Mouse (Mus musculus) left cerebral cortex, adult 2 months (tissue): ENCODE results near the gene Tm9sf2. TPM values are rescaled to one million over a fixed set of nuclear protein-coding genes. Genes with fewer than 3 reads are reported as not detected.

Experiments
- DNase-seq, 2 experiments: peaks; one replicate each; pipeline ENCODE4 v3.0.0; 2021 to 2022; ENCODE audit warnings: low spot score in 2 of 2, mixed read lengths in 1 of 2; ENCODE audit errors: extremely low spot score in 1 of 2
- H3K27ac ChIP-seq: fragments of 200-600 bp; 2 replicates; pipeline ENCODE4 v1.8.1; 2022
- H3K4me3 ChIP-seq: fragments of 200-600 bp; 2 replicates; pipeline ENCODE4 v1.8.1; 2022
- CTCF ChIP-seq: fragments of 200-600 bp; IDR thresholded peaks from 2 replicates; pipeline ENCODE4 v1.8.1; 2022; ENCODE audit warnings: antibody characterized with exemption, mild to moderate bottlenecking, moderate library complexity
- intact Hi-C: fragments of 180-260 bp; cut with DNase I; formaldehyde crosslinking; loops from one replicate; pipeline ENCODE4 v1.15.1; 2025
- total RNA-seq, 2 experiments: library from RNA; stranded (reverse); gene quantifications; 2 replicates each; pipeline ENCODE4 v1.2.3; 2021

Gene Tm9sf2
- total RNA-seq, 2 experiments from 2014 or later, result 105 to 110 TPM

- H3K4me3 ChIP-seq, result peak overlapping the region; percentile 66
Measured at GRCm38 (mm10) chr14:122182220-122182619, 75.4 kb downstream of the Tm9sf2 start.

GRCm38 (mm10) chr14:122183974-122184373, 77.1 kb downstream of the Tm9sf2 start:
- no peak for TF ChIP-seq CTCF
- H3K4me3 ChIP-seq, result no peak overlapping the region
- intact Hi-C loops, result no loop called here
- H3K27ac ChIP-seq, result no peak overlapping the region
- DNase-seq, result no peak

More at GRCm38 (mm10) chr14:122182220-122182619, 75.4 kb downstream of the Tm9sf2 start:
- H3K27ac ChIP-seq, result no peak overlapping the region
- DNase-seq, result no peak
- intact Hi-C loops, result no loop called here
- TF ChIP-seq CTCF, result no peak

DNA sequence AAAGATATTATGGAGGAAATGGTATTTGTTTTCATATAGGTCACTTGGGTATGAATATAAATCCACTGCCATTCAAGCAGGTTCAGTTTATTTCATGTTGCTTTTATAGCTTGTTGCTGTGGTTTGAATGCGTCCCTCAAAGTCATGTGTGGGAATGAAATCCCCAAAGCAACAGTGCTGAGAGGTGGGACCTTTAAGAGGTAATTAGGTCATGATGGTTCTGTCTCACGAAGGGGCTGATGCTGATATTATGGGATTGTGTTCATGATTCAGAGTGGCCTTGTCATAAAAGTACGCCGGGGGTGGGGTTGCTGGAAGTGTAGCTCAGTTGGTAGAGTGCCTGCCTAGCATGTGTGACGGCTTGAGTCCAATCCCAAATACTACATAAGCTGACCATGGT, 81.4 kb downstream of the Tm9sf2 start:
- no peak overlapping the region for H3K27ac ChIP-seq
- TF ChIP-seq CTCF, result no peak

GRCm38 (mm10) chr14:122189901-122190300, 83.1 kb downstream of the Tm9sf2 start:
- no peak for TF ChIP-seq CTCF
- Histone ChIP-seq H3K27ac (no peak overlapping the region), H3K4me3 (no peak overlapping the region)
- DNase-seq, result no peak
- intact Hi-C loops, result loop anchor here (10.0 kb wide), 1 partner anchor 1065 kb away; no protein-coding TSS in a partner anchor

More for the DNA sequence above, 81.4 kb downstream of the Tm9sf2 start:
- H3K4me3 ChIP-seq, result no peak overlapping the region
- intact Hi-C loops, result no loop called here
- DNase-seq, result no peak

GRCm38 (mm10) chr14:122190527-122190926, 83.7 kb downstream of the Tm9sf2 start:
- intact Hi-C loops, result loop anchor here (10.0 kb wide), 1 partner anchor 1064 kb away; no protein-coding TSS in a partner anchor
- DNase-seq, result no peak
- Histone ChIP-seq H3K27ac (no peak overlapping the region), H3K4me3 (no peak overlapping the region)
- TF ChIP-seq CTCF, result no peak

DNA sequence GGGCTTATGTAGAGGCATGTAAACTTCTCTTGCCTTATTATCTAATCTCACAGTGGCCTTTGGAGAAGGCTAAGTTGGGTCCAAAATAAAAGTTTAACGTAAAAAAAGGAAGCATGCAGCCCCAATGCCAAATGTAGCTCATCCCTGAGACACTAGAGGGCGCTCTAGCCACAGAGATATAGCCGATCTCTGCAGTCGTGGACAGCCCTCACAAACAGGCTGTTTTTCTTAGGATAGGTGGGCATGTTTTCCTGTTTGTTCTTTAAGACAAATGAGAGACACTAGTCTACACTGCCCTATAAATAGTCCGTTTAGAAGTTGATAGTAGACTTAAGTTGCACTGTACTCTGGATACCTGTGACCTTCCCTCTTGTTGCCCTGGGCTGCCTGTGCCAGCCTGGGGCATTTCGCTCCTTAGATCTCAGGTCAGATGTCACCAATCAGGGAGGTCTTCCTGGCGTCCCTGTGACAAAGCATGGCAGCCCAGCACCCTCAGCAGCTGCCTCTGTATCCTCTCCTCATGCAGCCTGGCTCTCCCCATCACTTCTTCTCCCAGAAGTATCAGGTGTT, 84.2 kb downstream of the Tm9sf2 start:
- peak; percentile 45 to 72 for DNase-seq
- peak; percentile 92 for TF ChIP-seq CTCF
- no peak overlapping the region for H3K27ac ChIP-seq
- H3K4me3 ChIP-seq, result no peak overlapping the region
- intact Hi-C loops, result loop anchor here (10.0 kb wide), 1 partner anchor 1064 kb away; no protein-coding TSS in a partner anchor

DNA sequence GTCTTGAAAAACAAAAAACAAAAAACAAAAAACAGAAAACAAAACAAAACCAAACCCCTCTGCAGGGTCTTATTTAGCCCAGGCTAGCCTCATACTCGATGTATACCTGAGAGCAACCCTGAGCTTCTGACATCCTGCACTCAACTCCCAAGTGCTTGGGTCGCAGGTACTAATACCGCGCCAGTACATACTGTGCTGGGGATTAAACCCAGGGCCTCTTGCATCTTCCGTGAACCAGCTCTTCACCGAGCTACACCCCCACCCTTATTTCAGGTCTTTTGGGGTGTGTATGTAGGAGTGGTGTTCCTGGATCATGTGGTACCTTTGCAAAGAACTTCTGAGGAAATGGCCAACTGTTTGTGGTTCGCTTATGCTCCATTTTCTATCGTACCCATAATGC, 87.8 kb downstream of the Tm9sf2 start:
- H3K27ac ChIP-seq, result no peak overlapping the region
- intact Hi-C loops, result loop anchor here (10.0 kb wide), 1 partner anchor 1060 kb away; no protein-coding TSS in a partner anchor
- no peak for DNase-seq
- H3K4me3 ChIP-seq, result no peak overlapping the region
- no peak for TF ChIP-seq CTCF

DNA sequence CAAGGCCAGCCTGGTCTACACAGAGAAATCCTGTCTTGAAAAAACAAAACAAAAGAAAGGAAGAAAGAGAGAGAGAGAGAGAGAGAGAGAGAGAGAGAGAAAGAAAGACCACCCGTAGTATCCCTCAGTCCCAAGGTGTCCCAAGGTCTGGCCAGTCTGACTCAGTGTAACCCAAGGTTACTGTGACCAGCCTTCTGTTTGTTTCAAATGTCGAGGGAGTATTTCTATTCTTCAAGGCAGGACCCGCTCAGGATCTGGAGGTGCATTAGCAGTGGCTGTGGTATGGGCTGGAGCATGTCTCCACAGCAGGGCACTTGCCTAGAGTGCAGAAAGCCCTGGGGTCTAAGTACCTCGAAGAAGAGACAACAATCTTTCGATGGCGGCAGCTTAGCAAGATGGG, 90.0 kb downstream of the Tm9sf2 start:
- Histone ChIP-seq H3K27ac (no peak overlapping the region), H3K4me3 (no peak overlapping the region)
- intact Hi-C loops, result loop anchor here (10.0 kb wide), 1 partner anchor 1058 kb away; no protein-coding TSS in a partner anchor
- no peak for TF ChIP-seq CTCF
- DNase-seq, result no peak

DNA sequence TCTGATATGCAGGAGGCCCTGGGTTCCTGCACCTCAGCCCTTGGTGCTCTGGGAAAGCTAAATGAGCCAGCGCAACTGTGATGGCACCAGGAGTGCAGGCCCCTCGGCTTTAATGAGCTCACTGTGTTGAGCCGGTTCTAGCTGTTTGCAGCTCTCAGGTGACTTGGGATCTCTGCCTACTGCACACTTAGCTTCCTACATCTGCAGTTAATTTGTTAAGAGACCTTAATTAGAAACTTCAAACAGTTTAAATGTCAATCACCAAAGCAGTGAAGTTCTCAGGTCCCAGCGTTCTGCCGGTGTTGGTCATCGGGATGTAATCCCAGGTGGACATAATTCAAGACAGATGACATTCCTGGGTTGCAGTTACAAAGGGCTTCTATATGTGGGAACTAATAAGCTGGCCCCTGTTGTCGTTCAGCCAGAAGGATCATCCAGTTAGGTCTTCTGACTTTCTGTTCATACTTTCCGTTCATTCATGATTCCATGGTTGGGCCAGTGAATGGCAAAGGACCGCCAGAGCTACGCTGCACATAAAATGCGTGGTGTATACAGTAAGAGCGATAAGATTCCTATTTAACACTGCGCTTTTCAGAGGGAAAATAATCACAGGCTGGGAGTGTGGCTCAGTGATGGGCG, 93.5 kb downstream of the Tm9sf2 start:
- H3K4me3 ChIP-seq, result no peak overlapping the region
- intact Hi-C loops, result no loop called here
- DNase-seq, result no peak
- no peak overlapping the region for H3K27ac ChIP-seq
- TF ChIP-seq CTCF, result no peak

DNA sequence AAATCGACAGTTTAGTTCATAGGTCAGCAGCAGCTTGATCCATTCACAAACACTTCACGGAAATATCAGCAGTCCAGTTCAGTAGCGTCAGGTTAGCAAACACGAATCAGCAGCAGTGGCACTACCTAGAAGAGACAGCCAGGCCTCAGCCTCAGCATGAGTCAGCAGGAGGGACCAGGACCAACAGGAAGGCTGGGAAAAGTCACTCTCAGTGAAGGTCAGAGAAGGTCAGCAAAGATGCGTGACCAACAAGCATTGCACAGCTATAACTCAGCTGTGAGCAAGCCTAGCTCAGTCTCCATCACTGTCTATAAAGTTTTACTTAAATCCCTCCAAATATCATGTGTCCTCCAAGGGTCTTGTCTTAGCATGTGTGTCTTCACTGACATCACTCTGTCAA, 102.3 kb downstream of the Tm9sf2 start:
- TF ChIP-seq CTCF, result no peak
- no peak overlapping the region for H3K27ac ChIP-seq
- no peak for DNase-seq
- H3K4me3 ChIP-seq, result no peak overlapping the region
- intact Hi-C loops, result no loop called here

Other genes starting within 250 kb of the Tm9sf2 start
- gene Ubac2, start 228.4 kb upstream of the Tm9sf2 start, total RNA-seq, result 10 to 100 TPM; 34.0 to 36.9 TPM
- not detected for gene Gpr18, start 191.3 kb upstream of the Tm9sf2 start, total RNA-seq
- gene Gpr183, start 141.8 kb upstream of the Tm9sf2 start, total RNA-seq, result under 1 TPM; 0.44 to 0.66 TPM
- gene Timm8a2, start 72.4 kb upstream of the Tm9sf2 start, total RNA-seq, result not detected
- gene Clybl, start 74.7 kb downstream of the Tm9sf2 start, total RNA-seq, result 10 to 100 TPM; 24.7 to 25.6 TPM